Mouse (Mus musculus): ENCODE results near the gene Actr1a.

Gene Actr1a

GRCm38 (mm10) chr19:46395109-46396009 is at the start of gene Actr1a:
TSS of gene Actr1a (minus strand) at chr19:46395748.
- peak; percentile 100 for DNase-seq (ENCODE audit: low spot score)

DNA sequence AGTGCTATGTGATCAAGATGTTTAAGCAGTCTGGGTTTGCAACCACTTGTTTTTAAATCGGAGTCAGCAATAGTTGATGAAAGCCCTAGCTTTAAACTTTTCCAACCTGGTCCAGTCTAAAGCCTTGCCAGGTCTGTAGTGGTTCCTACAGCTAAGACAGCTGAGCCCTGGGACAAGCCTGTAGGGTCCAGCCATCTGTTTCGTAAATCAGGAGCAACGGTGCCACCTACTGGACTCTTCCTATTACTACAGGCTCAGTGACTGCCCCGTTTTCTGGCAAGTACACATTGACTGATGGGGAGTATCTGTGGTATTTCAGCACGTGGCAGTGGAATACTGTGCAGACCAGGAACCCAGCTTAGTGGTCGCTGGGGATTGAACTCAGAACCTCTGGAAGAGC is 48.7 kb upstream of the Actr1a start:
- DNase-seq (ENCODE audit: low spot score) = peak; percentile 79

GRCm38 (mm10) chr19:46443509-46443908 is 48.0 kb upstream of the Actr1a start:
- DNase-seq (ENCODE audit: low spot score) = no peak

- no peak for DNase-seq (ENCODE audit: low spot score)
Measured at GRCm38 (mm10) chr19:46435492-46435891, 39.9 kb upstream of the Actr1a start.

DNA sequence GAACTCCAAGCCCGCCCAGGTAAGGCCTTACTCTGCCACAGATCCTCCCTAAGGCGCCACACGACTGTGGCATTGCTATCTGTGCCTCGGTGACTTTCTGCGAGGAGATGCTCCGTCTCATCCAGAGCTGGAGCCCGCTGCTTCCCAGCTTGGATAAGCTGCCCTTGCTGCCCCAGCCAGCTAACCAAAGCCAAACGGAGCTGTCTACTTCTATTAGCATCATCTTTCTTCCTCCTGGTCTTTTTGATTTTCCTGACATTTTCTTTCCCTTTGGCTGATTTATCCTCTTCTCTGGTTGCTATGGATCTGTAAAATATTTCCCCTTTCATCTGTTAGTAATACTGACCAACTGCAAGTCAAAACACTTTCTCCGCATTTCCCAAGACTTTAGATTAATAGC is 39.0 kb upstream of the Actr1a start:
- no peak for DNase-seq (ENCODE audit: low spot score)

DNA sequence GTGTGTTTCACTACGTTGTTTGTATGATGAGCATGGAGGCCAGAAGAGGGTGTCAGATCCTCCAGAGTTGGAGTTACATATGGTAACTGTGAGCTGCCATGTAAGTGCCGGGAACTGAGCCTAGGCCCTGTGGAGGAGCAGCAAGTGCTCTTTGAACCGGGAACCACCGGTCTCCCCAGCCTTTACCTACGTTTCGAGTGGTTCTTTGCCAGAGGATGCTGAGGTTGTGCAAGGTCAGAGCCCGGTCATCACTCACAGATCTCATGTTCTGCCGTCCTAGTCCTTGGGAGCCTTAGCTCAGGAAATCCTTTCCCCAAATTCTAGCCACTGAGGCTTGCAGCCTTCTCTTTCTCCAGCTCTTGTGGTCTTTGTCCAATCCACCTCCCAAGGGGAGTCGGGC is 38.6 kb upstream of the Actr1a start:
- DNase-seq (ENCODE audit: low spot score) = no peak

- DNase-seq (ENCODE audit: low spot score) = no peak
Measured at GRCm38 (mm10) chr19:46433712-46434111, 38.2 kb upstream of the Actr1a start.

DNA sequence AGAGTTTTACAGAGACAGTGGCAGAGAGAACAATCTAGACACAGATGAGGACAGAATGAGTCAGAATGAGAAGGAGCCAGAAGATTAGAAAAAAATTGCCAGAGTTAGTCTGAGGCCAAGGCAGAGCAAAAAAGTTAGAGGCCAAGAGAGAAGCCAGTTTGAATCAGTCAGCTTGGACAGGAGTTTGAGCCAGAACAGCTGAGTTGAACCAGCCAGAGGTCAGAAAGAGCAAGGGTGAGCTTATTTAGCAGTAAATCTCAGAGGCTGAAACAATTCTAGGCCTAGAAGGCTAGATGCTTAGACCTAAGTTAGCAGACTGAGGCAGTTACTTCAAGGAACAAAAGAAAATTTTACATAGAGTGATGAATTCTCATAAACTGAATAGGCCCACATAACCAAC is 33.7 kb upstream of the Actr1a start:
- no peak for DNase-seq (ENCODE audit: low spot score)

DNA sequence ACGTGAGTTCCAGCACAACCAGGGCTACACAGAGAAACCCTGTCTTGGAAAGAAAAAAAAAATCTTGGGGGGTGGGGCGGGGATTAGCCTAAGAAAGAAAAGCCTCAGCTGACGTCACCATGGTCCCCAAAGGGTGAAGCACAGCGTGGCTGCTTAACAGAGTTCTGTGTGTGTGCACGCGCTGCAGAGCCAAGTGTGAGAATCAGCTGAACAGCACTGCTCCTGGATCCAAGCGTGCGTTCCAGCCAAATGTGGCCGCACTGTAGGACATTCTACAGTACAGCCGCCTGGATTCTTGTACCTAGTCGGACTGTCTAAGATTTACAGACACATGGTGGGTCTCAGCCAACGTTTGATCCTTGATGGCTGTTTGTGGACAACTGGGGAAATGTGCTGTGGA is 30.9 kb upstream of the Actr1a start:
- DNase-seq (ENCODE audit: low spot score) = no peak

GRCm38 (mm10) chr19:46425266-46425665 is 29.7 kb upstream of the Actr1a start:
- DNase-seq (ENCODE audit: low spot score) = no peak

DNA sequence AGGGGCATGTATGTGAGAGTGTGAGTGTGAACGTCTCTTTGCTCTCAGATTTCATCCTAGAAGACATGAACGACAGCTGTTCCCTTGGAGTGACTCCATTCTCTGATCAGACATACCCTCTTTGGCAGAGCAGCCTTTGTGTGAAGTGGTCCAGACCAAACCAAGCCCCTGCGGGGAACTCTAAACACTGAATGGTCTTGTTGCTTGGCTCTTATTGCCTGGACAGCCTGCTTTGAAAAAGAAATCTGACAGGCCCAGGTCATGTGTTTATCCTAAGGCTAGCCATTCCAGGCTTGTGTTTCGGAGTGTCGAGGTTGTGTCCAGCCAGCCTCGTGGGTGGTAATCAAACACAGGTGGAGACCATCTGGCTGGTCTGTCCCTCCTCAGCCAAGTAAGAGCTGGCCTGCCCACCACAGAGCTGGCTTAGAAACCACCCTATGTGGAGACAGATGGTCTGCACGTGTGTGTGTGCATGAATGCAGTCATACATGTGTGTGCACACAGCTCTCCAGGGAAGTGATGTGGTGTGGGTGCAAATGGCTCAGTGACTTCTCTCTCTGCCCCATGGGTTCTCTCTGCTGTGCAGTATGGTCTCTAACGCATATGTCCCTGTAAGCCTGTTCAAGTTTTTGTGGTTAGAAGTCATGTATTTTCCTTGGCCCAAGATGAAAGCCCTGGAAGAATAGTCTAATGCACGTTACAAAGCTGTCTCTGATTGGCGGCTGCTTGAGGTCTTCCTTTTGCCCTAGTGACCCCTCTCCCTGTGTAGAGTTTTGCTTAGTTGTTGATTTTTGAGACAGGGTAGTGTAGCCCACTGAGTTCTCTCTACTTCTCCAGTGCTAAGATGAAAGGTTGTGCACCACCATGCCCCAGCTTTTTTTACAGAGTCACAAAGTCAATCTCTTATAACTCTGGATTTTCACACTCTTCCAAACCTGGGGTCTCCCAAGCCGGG is 27.1 kb upstream of the Actr1a start:
- no peak for DNase-seq (ENCODE audit: low spot score)

DNA sequence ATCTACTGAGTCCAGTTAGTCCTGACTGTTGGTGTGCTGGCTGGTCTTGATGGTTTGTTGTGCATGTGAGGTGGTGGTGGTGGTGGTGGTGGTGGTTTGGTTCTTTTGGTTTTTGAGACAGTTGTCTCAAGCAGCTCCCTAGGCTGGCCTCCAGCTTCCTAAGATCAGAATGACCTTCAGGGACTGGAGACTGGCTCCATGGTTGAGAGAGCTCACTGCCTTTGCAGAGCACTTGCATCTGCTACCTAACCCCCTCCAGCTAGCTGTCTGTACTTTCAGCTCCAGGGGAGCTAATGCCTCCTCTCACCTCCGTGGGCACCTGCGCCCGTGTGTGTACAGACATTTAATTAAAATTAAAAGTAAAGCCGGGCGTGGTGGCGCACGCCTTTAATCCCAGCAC is 24.9 kb upstream of the Actr1a start:
- no peak for DNase-seq (ENCODE audit: low spot score)

DNA sequence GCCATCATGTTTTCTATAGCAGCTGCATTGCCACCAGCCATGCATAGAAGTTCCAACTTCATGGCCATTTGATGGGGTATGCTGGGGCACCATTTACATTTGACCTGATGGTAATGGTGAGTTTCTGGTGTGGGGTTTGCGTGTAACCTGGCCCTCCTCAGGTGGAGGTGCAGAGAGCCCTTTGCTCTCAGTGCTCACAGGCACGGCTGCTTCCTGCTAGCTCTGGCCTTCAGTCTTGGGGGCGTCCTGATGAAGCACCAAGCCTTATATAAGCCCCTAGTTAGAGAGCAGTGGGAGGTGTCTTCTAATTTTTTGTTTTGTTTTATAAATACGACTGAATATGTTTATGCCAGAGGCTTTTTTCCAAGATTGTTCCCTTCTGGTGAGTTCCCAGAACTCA is 22.5 kb upstream of the Actr1a start:
- DNase-seq (ENCODE audit: low spot score) = no peak

DNA sequence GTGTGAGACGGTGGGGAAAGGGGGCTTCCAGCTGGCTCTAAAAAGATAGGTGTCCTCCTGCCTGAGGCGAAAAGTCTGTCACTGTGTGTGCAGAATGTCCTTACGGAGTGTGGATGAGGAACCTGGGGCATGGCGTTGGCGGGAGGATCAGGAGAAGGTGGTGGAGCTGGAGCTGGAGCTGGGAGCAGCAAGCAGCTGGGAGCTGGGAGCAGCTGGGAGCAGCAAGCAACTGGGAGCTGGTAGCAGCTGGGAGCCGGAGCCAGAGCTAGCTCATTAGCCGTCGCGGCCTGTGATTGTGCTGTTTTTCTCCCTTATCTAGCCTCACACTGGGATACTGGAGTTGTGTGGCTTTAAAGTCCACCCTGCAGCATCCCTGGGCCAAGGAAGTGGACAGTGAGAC is 20.7 kb upstream of the Actr1a start:
- no peak for DNase-seq (ENCODE audit: low spot score)

GRCm38 (mm10) chr19:46414486-46414885 is 18.9 kb upstream of the Actr1a start:
- DNase-seq (ENCODE audit: low spot score) = no peak

GRCm38 (mm10) chr19:46413969-46414368 is 18.4 kb upstream of the Actr1a start:
- DNase-seq (ENCODE audit: low spot score) = no peak

DNA sequence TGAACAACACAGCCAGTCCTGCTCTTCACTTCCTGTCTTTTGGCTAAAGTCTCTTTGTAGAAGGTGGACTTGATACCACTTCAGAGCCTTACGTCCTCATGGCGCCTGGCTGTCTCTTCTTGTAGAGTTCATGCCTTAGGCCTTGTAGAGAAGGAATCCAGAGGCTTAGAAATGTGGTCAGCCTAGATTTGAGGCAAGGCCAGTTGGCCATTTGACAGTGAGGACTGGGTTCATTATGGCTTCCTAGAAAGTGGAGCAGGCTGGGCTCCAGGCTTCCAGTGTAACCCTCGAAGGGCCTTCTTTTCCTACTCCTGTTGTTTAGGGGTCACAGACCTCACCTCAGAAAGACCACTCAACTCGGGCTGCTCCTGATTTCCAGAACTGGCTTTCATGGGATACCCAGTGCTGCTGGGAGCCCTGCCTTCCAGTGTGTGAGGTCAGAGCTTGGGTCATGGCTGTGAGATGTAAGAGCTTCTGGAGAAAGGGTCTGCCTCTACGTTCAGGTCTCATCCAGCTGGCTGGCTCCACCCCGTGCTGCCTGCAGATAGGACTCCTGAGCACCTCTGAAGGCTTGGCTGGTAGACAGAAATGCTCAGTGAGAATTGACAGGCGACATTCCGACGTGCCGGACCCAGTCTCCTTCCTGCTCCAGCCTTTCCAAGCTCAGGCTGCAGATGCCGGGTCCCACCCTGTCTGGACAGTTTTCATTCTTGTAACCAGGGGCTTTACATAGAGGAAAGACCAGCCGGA is 16.7 kb upstream of the Actr1a start:
- no peak for DNase-seq (ENCODE audit: low spot score)

DNA sequence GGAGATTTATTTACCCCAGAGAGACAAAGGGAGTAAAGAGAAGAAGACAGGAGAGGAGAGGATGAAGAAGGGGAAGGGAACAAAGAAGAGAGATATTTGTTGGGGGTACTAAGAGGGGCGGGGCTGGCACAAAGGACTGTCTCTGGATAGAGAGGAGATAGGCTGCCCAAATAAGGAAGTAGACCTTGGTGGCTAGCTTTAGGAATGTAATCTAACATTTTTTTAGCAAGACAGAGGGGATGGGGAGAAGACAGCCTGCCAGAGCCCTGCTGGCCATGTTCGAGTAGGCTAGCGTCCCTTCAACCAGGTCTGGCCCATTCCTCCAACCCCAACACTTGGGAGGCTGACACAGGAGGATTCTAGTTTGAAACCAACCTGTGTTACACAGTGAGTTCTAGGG is 14.0 kb upstream of the Actr1a start:
- DNase-seq (ENCODE audit: low spot score) = no peak

- DNase-seq (ENCODE audit: low spot score) = no peak
Measured at GRCm38 (mm10) chr19:46406592-46407386, 11.2 kb upstream of the Actr1a start.

GRCm38 (mm10) chr19:46404030-46404429 is 8.5 kb upstream of the Actr1a start:
- no peak for DNase-seq (ENCODE audit: low spot score)

- DNase-seq (ENCODE audit: low spot score) = no peak
Measured at GRCm38 (mm10) chr19:46400558-46400957, 5.0 kb upstream of the Actr1a start.
